Mouse (Mus musculus) splenic B cell, adult 2 months (primary cell): ENCODE results near the gene Bag3.

Experiments
- DNase-seq: peaks from one replicate; pipeline ENCODE4 v3.0.0-alpha.2; 2011; ENCODE audit warnings: low read depth, low spot score
- H3K27me3 ChIP-seq: 2 replicates; pipeline ENCODE4 v1.6.1; 2012; ENCODE audit warnings: mild to moderate bottlenecking, low read length, moderate library complexity, mixed read lengths; ENCODE audit not compliant: control insufficient read depth, poor library complexity, insufficient read depth, severe bottlenecking
- H3K36me3 ChIP-seq: 2 replicates; pipeline ENCODE4 v1.6.1; 2012; ENCODE audit warnings: mild to moderate bottlenecking, low read length, moderate library complexity, mixed read lengths; ENCODE audit not compliant: control insufficient read depth, poor library complexity, insufficient read depth, severe bottlenecking

The Bag3 gene

DNA sequence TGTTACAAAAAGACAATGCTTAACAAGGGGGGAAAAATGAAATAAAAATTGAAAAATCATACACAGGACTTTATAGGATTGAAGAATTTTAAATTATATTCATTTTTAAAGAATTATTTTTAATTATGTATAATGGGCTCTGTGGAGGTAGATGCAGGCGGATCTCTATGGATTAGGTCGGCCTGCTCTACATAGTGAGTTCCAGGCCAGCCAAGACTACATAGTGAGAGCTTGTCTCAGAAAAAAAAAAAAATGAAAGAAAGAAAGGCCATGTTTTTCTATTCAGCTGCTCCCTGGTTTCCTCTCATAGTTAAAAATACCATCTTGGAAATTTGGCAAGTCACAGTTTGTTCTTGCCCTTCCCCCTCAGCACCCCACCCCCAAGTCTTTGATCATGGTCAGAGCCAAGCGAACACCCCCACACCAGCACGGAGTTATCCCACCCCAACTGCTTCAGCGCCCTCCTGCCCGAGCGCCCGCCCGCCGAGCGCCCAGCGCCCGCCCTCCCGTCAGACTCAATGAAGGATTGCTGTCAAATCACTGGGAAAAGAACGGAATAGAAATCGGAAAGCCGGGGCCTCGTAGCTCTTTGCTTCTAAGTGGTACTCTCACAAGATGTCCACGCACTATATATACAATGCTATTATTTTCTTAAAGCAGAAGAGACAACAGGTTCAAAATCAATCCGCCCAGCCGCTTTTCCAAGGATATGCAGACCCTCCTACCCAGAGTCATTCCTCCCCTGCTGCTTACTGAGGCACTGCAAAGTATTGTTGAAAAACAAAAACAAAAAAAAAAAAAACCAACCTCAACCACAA, 68.9 kb downstream of the Bag3 start:
- no peaks in the 10 kb centered on the region for H3K36me3 ChIP-seq
- no peaks in the 10 kb centered on the region for H3K27me3 ChIP-seq
- DNase-seq = no peak

DNA sequence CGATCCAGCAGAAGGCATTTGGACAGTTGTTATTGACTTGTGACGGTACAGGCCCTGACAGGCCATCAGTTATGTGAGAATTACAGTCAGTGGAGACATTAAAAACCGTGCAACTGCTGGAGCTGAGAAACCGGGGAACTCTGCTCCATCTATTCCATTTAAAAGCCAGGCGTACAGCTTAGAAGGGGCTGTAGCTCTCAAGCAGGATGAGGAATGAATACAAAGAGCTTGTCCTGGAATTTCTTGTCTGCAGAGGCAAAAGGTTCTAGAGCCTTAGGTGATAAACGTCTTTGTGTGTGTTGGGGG, 69.5 kb downstream of the Bag3 start:
- no peak for DNase-seq
- Histone ChIP-seq H3K36me3 (no peaks in the 10 kb centered on the region), H3K27me3 (no peaks in the 10 kb centered on the region)

DNA sequence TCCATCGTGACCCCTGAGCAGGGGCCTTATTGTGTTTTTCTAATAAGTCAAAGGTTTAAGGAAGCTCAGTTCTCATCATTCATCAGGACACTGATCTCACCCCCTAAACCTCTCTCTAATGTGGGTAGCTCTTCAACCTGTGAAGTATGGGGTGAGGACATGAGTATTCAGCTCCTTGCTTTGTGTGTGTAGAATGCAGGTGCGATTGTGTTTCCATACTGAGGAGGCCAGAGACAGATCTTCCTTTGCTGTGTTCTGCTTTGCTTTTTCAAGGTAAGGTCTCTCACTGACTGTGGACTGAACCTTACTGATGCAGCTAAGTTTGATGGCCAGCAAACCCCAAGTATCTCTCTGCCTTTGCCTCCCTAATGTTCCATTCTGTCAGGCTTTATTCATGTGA, 72.9 kb downstream of the Bag3 start:
- H3K36me3 ChIP-seq = no peaks in the 10 kb centered on the region
- H3K27me3 ChIP-seq = no peaks in the 10 kb centered on the region
- no peak for DNase-seq
